Mouse (Mus musculus) 3134 (cell line): Measurements from ENCODE around the gene Kat14.

Source experiments
- DNase-seq: peaks from one replicate; pipeline ENCODE4 v3.0.0-alpha.2; 2011; ENCODE audit warnings: low spot score; ENCODE audit not compliant: insufficient read length; ENCODE audit errors: extremely low read depth

Gene Kat14

GRCm38 (mm10) chr2:144446360-144446999 lies 77.7 kb downstream of the Kat14 start:
- no peak for DNase-seq

GRCm38 (mm10) chr2:144450378-144450777 lies 81.6 kb downstream of the Kat14 start:
- DNase-seq = no peak

- DNase-seq = no peak
Observed at GRCm38 (mm10) chr2:144452364-144453008, 83.7 kb downstream of the Kat14 start.
